Mouse (Mus musculus): ENCODE measurements around the gene Rnf135.

DNA sequence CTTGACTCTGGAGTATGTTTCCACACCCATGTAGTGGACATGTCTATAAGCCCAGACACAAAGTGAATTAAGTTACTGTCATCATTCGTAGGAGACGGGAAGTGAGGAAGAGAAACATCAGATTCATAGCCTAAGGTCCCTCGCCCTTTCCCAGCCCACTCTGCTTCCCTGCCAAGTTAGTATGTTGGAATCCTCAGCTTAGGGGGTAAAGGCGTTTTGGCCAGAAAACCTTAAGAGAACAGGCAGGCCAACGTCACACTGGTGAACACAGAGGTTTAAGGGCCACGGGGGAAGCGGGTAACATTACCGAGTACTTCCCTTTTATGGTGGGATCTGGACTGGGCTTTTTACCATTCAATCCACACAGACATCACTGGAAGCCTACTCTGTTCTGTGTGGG is 28.1 kb upstream of the Rnf135 start:
- TF ChIP-seq MYOG (IDR thresholded peaks at IDR 0.05; ENCODE audit: control insufficient read depth in 1 of 3, insufficient read depth in 1 of 3, insufficient read length in 2 of 3, low read depth in 2 of 3) (no peak), USF1 (IDR thresholded peaks at IDR 0.05; ENCODE audit: low read depth) (no peak), POLR2A (IDR thresholded peaks at IDR 0.05; ENCODE audit: insufficient read length, low read depth) (no peak), TCF12 (IDR thresholded peaks at IDR 0.05; ENCODE audit: insufficient read depth, poor library complexity, severe bottlenecking) (no peak), MAX (IDR thresholded peaks at IDR 0.05; ENCODE audit: low read depth) (no peak), CEBPB (IDR thresholded peaks at IDR 0.05; ENCODE audit: insufficient read depth, poor library complexity, severe bottlenecking) (no peak), POLR2AphosphoS2 (IDR thresholded peaks at IDR 0.05; ENCODE audit: insufficient read length, low read depth) (no peak), TCF3 (IDR thresholded peaks at IDR 0.05; ENCODE audit: insufficient read length, low read depth) (no peak), REST (IDR thresholded peaks at IDR 0.05; ENCODE audit: insufficient read depth, insufficient read length) (no peak), E2F4 (IDR thresholded peaks at IDR 0.05; ENCODE audit: insufficient read depth) (no peak), MYOD1 (IDR thresholded peaks at IDR 0.05; ENCODE audit: control insufficient read depth in 1 of 3, insufficient read length in 2 of 3, low read depth in 2 of 3) (no peak)
